Mouse (Mus musculus): ENCODE measurements around the gene Efemp2.
A peak's percentile ranks its signal among the peaks of the same experiment; 100 is the strongest.

DNA sequence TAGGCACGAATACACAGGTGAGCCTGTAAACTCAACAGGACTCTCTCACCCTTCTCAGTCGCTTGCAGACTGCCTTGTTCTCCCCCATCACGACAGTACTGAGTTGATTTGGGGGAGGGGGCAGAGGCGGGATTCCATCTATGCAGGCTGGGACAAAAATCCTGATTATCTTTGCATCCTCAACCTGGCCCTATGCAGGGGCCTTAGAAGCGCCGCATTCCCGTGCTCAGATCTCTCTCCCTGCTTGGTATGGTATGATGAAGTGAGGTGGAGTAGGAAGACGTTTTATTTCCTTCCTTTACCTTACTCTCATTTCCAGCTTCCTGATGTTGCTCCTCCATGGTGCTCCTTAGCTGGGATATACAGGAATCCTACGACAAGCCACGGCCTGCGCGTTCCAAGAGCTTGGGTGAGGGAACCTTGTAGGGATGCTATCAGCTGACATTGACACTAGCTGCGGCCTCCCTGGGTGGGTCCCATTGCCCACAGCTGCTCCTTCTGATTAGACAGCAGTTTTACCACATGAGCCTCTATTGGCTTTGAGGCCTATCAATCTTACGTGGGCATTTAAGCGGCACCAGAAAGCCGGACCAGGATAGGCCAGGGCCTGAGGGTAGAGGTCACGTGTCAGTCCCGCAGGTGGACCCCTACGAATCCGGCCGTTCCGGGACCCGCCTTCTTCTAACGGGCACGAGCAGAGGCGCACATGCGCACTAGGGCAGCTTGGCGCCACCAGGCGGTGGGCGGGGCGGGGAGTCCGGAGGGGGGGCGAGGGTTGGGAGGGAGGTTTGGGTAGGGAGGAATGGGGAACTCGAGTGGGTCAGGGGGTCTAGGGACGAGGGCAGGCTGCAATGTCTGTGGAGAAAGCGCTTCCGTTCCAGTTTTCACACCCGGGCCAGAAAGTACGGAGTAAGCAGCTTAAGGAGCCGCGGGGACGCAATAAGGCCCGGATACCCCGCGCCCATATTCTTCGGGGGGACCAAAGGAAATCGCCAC, 36.6 kb downstream of the Efemp2 start, which contains the start of gene Snx32:
- TF ChIP-seq POLR2A (IDR thresholded peaks at IDR 0.05; ENCODE audit: borderline replicate concordance, insufficient read depth, low read length) (peak; percentile 82; the same call in 1 of the 2 replicates), CTCF (IDR thresholded peaks at IDR 0.05; ENCODE audit: borderline replicate concordance, insufficient read depth, low read depth, low read length) (no peak)
